Mouse (Mus musculus): Measurements from ENCODE around the gene Cd300a. TPM values are rescaled to one million over a fixed set of nuclear protein-coding genes. Genes with fewer than 3 reads are reported as not detected.
A peak's percentile ranks its signal among the peaks of the same experiment; 100 is the strongest.
"Not testable (repeated sequence)": the region's sequence is repeated elsewhere in the genome, so short reads cannot be mapped to it uniquely, and the experiment has no call there.

Gene Cd300a
- polyA plus RNA-seq, 1 experiment from 2014 or later: 2.8 TPM

GRCm38 (mm10) chr11:114883251-114883789 is 6.5 kb upstream of the Cd300a start:
- no peaks in the 10 kb centered on the region; the same call in 1 of the 2 replicates for H3K27me3 ChIP-seq
- no peaks in the 10 kb centered on the region for H3K4me1 ChIP-seq (replicated peaks)
- no peak for ATAC-seq (ENCODE audit: low read depth)
- H3K4me2 ChIP-seq: no peak overlapping the region
- H3K9me3 ChIP-seq: no peaks in the 10 kb centered on the region
- no peaks in the 10 kb centered on the region for H3K36me3 ChIP-seq
- 93% methylated on average over 4 of the region's 4 CpGs for WGBS
- no peak overlapping the region for H3K27ac ChIP-seq (replicated peaks)
- H3K4me3 ChIP-seq: no peak overlapping the region
- no peak overlapping the region for H3K9ac ChIP-seq

- no peak for ATAC-seq (ENCODE audit: low read depth)
- Histone ChIP-seq H3K4me3 (no peak overlapping the region), H3K4me1 (replicated peaks) (no peaks in the 10 kb centered on the region), H3K27ac (replicated peaks) (no peak overlapping the region), H3K9me3 (no peaks in the 10 kb centered on the region), H3K27me3 (no peaks in the 10 kb centered on the region; the same call in 1 of the 2 replicates), H3K36me3 (no peaks in the 10 kb centered on the region), H3K9ac (no peak overlapping the region), H3K4me2 (no peak overlapping the region)
- WGBS: 91% methylated on average over 4 of the region's 4 CpGs
These were observed 5.3 kb upstream of the Cd300a start for GRCm38 (mm10) chr11:114884380-114885100.

GRCm38 (mm10) chr11:114890542-114890941 is 701 bp downstream of the Cd300a start:
- H3K9me3 ChIP-seq: no peaks in the 10 kb centered on the region
- H3K4me2 ChIP-seq: no peak overlapping the region
- no peak for ATAC-seq (ENCODE audit: low read depth)
- 70% methylated on average over 5 of the region's 5 CpGs for WGBS
- H3K36me3 ChIP-seq: no peaks in the 10 kb centered on the region
- H3K9ac ChIP-seq: no peak overlapping the region
- no peak overlapping the region for H3K4me3 ChIP-seq
- no peak overlapping the region for H3K27ac ChIP-seq (replicated peaks)
- H3K4me1 ChIP-seq (replicated peaks): no peaks in the 10 kb centered on the region
- no peaks in the 10 kb centered on the region for H3K27me3 ChIP-seq

- no peaks in the 10 kb centered on the region for H3K9me3 ChIP-seq
- no peak overlapping the region for H3K27ac ChIP-seq (replicated peaks)
- ATAC-seq (ENCODE audit: low read depth): no peak
- H3K27me3 ChIP-seq: no peaks in the 10 kb centered on the region; the same call in 1 of the 2 replicates
- H3K4me2 ChIP-seq: no peak overlapping the region
- H3K9ac ChIP-seq: no peak overlapping the region
- 91% methylated on average over 3 of the region's 3 CpGs for WGBS
- H3K36me3 ChIP-seq: no peaks in the 10 kb centered on the region
- H3K4me1 ChIP-seq (replicated peaks): no peaks in the 10 kb centered on the region
- no peak overlapping the region for H3K4me3 ChIP-seq
These were observed 6.2 kb downstream of the Cd300a start for GRCm38 (mm10) chr11:114896085-114896484.

- H3K9ac ChIP-seq: no peak overlapping the region
- H3K4me2 ChIP-seq: no peak overlapping the region
- H3K36me3 ChIP-seq: no peaks in the 10 kb centered on the region
- H3K9me3 ChIP-seq: no peaks in the 10 kb centered on the region
- no peaks in the 10 kb centered on the region; the same call in 1 of the 2 replicates for H3K27me3 ChIP-seq
- H3K4me3 ChIP-seq: no peak overlapping the region
- no peak for ATAC-seq (ENCODE audit: low read depth)
- no peaks in the 10 kb centered on the region for H3K4me1 ChIP-seq (replicated peaks)
- 41% methylated on average over 1 of the region's 1 CpGs for WGBS
- H3K27ac ChIP-seq (replicated peaks): no peak overlapping the region
These were observed 8.2 kb downstream of the Cd300a start for GRCm38 (mm10) chr11:114898026-114898425.

- Histone ChIP-seq H3K4me3 (no peak overlapping the region), H3K27me3 (peaks cover 4% of the 10 kb centered on the region), H3K9me3 (no peaks in the 10 kb centered on the region), H3K36me3 (no peaks in the 10 kb centered on the region), H3K27ac (replicated peaks) (no peak overlapping the region), H3K9ac (no peak overlapping the region), H3K4me1 (replicated peaks) (0 out of 2 replicates have a peak, but pooled peaks cover 3% of the 10 kb centered on the region), H3K4me2 (no peak overlapping the region)
- 96% methylated on average over 4 of the region's 4 CpGs for WGBS
- no peak for ATAC-seq (ENCODE audit: low read depth)
These were observed 13.4 kb downstream of the Cd300a start for GRCm38 (mm10) chr11:114903224-114903623.

GRCm38 (mm10) chr11:114907567-114907966 is 17.7 kb downstream of the Cd300a start:
- no peak overlapping the region for H3K4me3 ChIP-seq
- ATAC-seq (ENCODE audit: low read depth): no peak
- H3K4me1 ChIP-seq (replicated peaks): 0 out of 2 replicates have a peak, but pooled peaks cover 4% of the 10 kb centered on the region
- H3K4me2 ChIP-seq: no peak overlapping the region
- no peaks in the 10 kb centered on the region for H3K36me3 ChIP-seq
- no peaks in the 10 kb centered on the region for H3K9me3 ChIP-seq
- no peak overlapping the region for H3K9ac ChIP-seq
- WGBS: 88% methylated on average over 4 of the region's 4 CpGs
- peaks cover 4% of the 10 kb centered on the region; the same call in 1 of the 2 replicates for H3K27me3 ChIP-seq
- no peak overlapping the region for H3K27ac ChIP-seq (replicated peaks)

GRCm38 (mm10) chr11:114908086-114908485 is 18.2 kb downstream of the Cd300a start:
- Histone ChIP-seq H3K4me3 (no peak overlapping the region), H3K27ac (replicated peaks) (no peak overlapping the region), H3K4me2 (no peak overlapping the region), H3K36me3 (no peaks in the 10 kb centered on the region), H3K9me3 (no peaks in the 10 kb centered on the region), H3K4me1 (replicated peaks) (0 out of 2 replicates have a peak, but pooled peaks cover 4% of the 10 kb centered on the region), H3K9ac (no peak overlapping the region), H3K27me3 (peaks cover 5% of the 10 kb centered on the region; the same call in 1 of the 2 replicates)
- 51% methylated on average over 4 of the region's 4 CpGs for WGBS
- no peak for ATAC-seq (ENCODE audit: low read depth)

- H3K27me3 ChIP-seq: peaks cover 14% of the 10 kb centered on the region
- not testable (repeated sequence) for H3K4me1 ChIP-seq (replicated peaks); H3K36me3 ChIP-seq; ATAC-seq (ENCODE audit: low read depth); H3K4me2 ChIP-seq; H3K27ac ChIP-seq (replicated peaks); H3K4me3 ChIP-seq; H3K9me3 ChIP-seq; H3K9ac ChIP-seq
- 43% methylated on average over 3 of the region's 3 CpGs for WGBS
These were observed 19.7 kb downstream of the Cd300a start for GRCm38 (mm10) chr11:114909538-114909937.

GRCm38 (mm10) chr11:114912847-114913246 is 23.0 kb downstream of the Cd300a start:
- H3K4me3 ChIP-seq: no peak overlapping the region
- H3K4me2 ChIP-seq: no peak overlapping the region
- 0 out of 2 replicates have a peak, but pooled peaks have one; percentile 50 for ATAC-seq (ENCODE audit: low read depth)
- H3K9me3 ChIP-seq: no peaks in the 10 kb centered on the region
- WGBS: 19% methylated on average over 9 of the region's 9 CpGs
- no peak overlapping the region for H3K27ac ChIP-seq (replicated peaks)
- no peak overlapping the region for H3K9ac ChIP-seq
- peaks cover 11% of the 10 kb centered on the region for H3K27me3 ChIP-seq
- 0 out of 2 replicates have a peak, but pooled peaks cover 4% of the 10 kb centered on the region for H3K4me1 ChIP-seq (replicated peaks)
- H3K36me3 ChIP-seq: no peaks in the 10 kb centered on the region

GRCm38 (mm10) chr11:114914978-114915377 is 25.1 kb downstream of the Cd300a start:
- Histone ChIP-seq H3K9me3 (no peaks in the 10 kb centered on the region), H3K27ac (replicated peaks) (no peak overlapping the region), H3K4me2 (no peak overlapping the region), H3K4me1 (replicated peaks) (no peaks in the 10 kb centered on the region), H3K27me3 (peaks cover 11% of the 10 kb centered on the region), H3K36me3 (no peaks in the 10 kb centered on the region), H3K4me3 (no peak overlapping the region), H3K9ac (no peak overlapping the region)
- ATAC-seq (ENCODE audit: low read depth): no peak
- 63% methylated on average over 7 of the region's 7 CpGs for WGBS

GRCm38 (mm10) chr11:114917120-114917519 is 27.3 kb downstream of the Cd300a start:
- Histone ChIP-seq H3K4me2 (no peak overlapping the region), H3K27me3 (peaks cover 11% of the 10 kb centered on the region), H3K9me3 (no peaks in the 10 kb centered on the region), H3K36me3 (no peaks in the 10 kb centered on the region), H3K27ac (replicated peaks) (no peak overlapping the region), H3K4me1 (replicated peaks) (no peaks in the 10 kb centered on the region), H3K4me3 (no peak overlapping the region), H3K9ac (no peak overlapping the region)
- 81% methylated on average over 6 of the region's 6 CpGs for WGBS
- ATAC-seq (ENCODE audit: low read depth): no peak
